Mouse (Mus musculus): ENCODE results near the gene Saysd1. TPM values are rescaled to one million over a fixed set of nuclear protein-coding genes. Genes with fewer than 3 reads are reported as not detected.

Saysd1 gene
- total and polyA plus RNA-seq, 3 experiments: 5.3 to 6.6 (median 5.9) TPM

GRCm38 (mm10) chr14:20114951-20115350 is 23.4 kb downstream of the Saysd1 start:
- no peaks in the 10 kb centered on the region for H3K36me3 ChIP-seq (replicated peaks in 1 of 2; ENCODE audit: control insufficient read depth in 1 of 2, insufficient read depth in 1 of 2, low read length in 1 of 2)
- TF ChIP-seq JUND (conservative IDR thresholded peaks at IDR 0.05; ENCODE audit: low read depth, low read length) (no peak), JUN (IDR thresholded peaks at IDR 0.05; ENCODE audit: insufficient read depth, low read depth, low read length) (no peak), HCFC1 (IDR thresholded peaks at IDR 0.05; ENCODE audit: low read depth, low read length) (no peak), BHLHE40 (IDR thresholded peaks at IDR 0.05; ENCODE audit: low read depth, low read length) (no peak), USF2 (conservative IDR thresholded peaks at IDR 0.05; ENCODE audit: low read depth, low read length) (no peak), MEF2A (IDR thresholded peaks at IDR 0.05; ENCODE audit: borderline replicate concordance, low read depth, low read length) (no peak), MAX (IDR thresholded peaks at IDR 0.05; ENCODE audit: low read length) (no peak), CHD2 (IDR thresholded peaks at IDR 0.05; ENCODE audit: low read length) (no peak), PAX5 (IDR thresholded peaks at IDR 0.05; ENCODE audit: low read length) (no peak), CHD1 (IDR thresholded peaks at IDR 0.05; ENCODE audit: low read depth, low read length) (no peak), TBP (conservative IDR thresholded peaks at IDR 0.05; ENCODE audit: low read depth, low read length) (no peak), ETS1 (conservative IDR thresholded peaks at IDR 0.05; ENCODE audit: low read depth, low read length) (no peak)
- no peaks in the 10 kb centered on the region for H3K79me2 ChIP-seq (replicated peaks; ENCODE audit: control insufficient read depth, extremely low read depth, insufficient read depth, poor library complexity, severe bottlenecking)
- no peak for DNase-seq (ENCODE audit: extremely low read depth)
- H3K4me3 ChIP-seq (replicated peaks in 1 of 3; ENCODE audit: low read depth in 2 of 3, low read length in 2 of 3, poor library complexity in 1 of 3): no peak overlapping the region
- dilution Hi-C loops (cut with MboI; ENCODE audit: extremely low pct_ligation_motif_present, extremely low pct_unique_long_range_greater_than_20kb, low sequenced_read_pairs): no loop called here
- H3K4me2 ChIP-seq (ENCODE audit: insufficient read depth, low read depth, poor library complexity, severe bottlenecking): no peak overlapping the region
- H3K27ac ChIP-seq (ENCODE audit: insufficient read depth, low read depth): no peak overlapping the region
- peaks cover 2% of the 10 kb centered on the region for H3K27me3 ChIP-seq (replicated peaks)
- in situ Hi-C loops (cut with MboI; ENCODE audit: low pct_ligation_motif_present, low pct_unique_long_range_greater_than_20kb, low sequenced_read_pairs): no loop called here
- H3K9ac ChIP-seq (ENCODE audit: insufficient read depth, low read depth): no peak overlapping the region
- H3K4me1 ChIP-seq (ENCODE audit: control insufficient read depth in 1 of 2, insufficient read depth in 2 of 2): no peaks in the 10 kb centered on the region; a peak in 1 of 4 replicates
- H3K9me3 ChIP-seq (replicated peaks; ENCODE audit: low read length): peaks cover 6% of the 10 kb centered on the region

GRCm38 (mm10) chr14:20113964-20114363 is 24.4 kb downstream of the Saysd1 start:
- DNase-seq (ENCODE audit: extremely low read depth): peak; percentile 73
- no peak overlapping the region for H3K27ac ChIP-seq (ENCODE audit: insufficient read depth, low read depth)
- H3K9me3 ChIP-seq (replicated peaks; ENCODE audit: low read length): no peaks in the 10 kb centered on the region
- H3K4me2 ChIP-seq (ENCODE audit: insufficient read depth, low read depth, poor library complexity, severe bottlenecking): no peak overlapping the region
- dilution Hi-C loops (cut with MboI; ENCODE audit: extremely low pct_ligation_motif_present, extremely low pct_unique_long_range_greater_than_20kb, low sequenced_read_pairs): no loop called here
- H3K4me1 ChIP-seq (ENCODE audit: control insufficient read depth in 1 of 2, insufficient read depth in 2 of 2): no peaks in the 10 kb centered on the region; a peak in 1 of 4 replicates
- no peaks in the 10 kb centered on the region for H3K79me2 ChIP-seq (replicated peaks; ENCODE audit: control insufficient read depth, extremely low read depth, insufficient read depth, poor library complexity, severe bottlenecking)
- no peak for TF ChIP-seq USF2 (conservative IDR thresholded peaks at IDR 0.05; ENCODE audit: low read depth, low read length)
- TF ChIP-seq TCF12 (IDR thresholded peaks at IDR 0.05; ENCODE audit: low read depth, low read length): no peak
- TF ChIP-seq CHD1 (IDR thresholded peaks at IDR 0.05; ENCODE audit: low read depth, low read length): no peak
- no peak for TF ChIP-seq NRF1 (IDR thresholded peaks at IDR 0.05; ENCODE audit: low read depth, low read length)
- TF ChIP-seq MAZ (IDR thresholded peaks at IDR 0.05; ENCODE audit: low read depth, low read length): 0 out of 2 replicates have a peak, but pooled peaks have one; percentile 55
- peak; percentile 98 for TF ChIP-seq ZC3H11A (IDR thresholded peaks at IDR 0.05; ENCODE audit: low read depth, low read length)
- TF ChIP-seq IRF4 (IDR thresholded peaks at IDR 0.05; ENCODE audit: low read depth, low read length): no peak; the same call in 1 of the 2 replicates
- TF ChIP-seq MEF2A (IDR thresholded peaks at IDR 0.05; ENCODE audit: borderline replicate concordance, low read depth, low read length): peak; percentile 56; the same call in 1 of the 2 replicates
- peak; percentile 99 for TF ChIP-seq SMC3 (IDR thresholded peaks at IDR 0.05; ENCODE audit: low read depth, low read length)
- TF ChIP-seq EP300 (IDR thresholded peaks at IDR 0.05; ENCODE audit: low read length): no peak
- 0 out of 2 replicates have a peak, but pooled peaks have one; percentile 16 for TF ChIP-seq BHLHE40 (IDR thresholded peaks at IDR 0.05; ENCODE audit: low read depth, low read length)
- TF ChIP-seq ZKSCAN1 (IDR thresholded peaks at IDR 0.05; ENCODE audit: borderline replicate concordance, low read depth, low read length): no peak
- no peak for TF ChIP-seq JUND (conservative IDR thresholded peaks at IDR 0.05; ENCODE audit: low read depth, low read length)
- no peak for TF ChIP-seq USF1 (IDR thresholded peaks at IDR 0.05; ENCODE audit: low read depth, low read length)
- peak; percentile 97 for TF ChIP-seq RAD21 (IDR thresholded peaks at IDR 0.05; ENCODE audit: low read depth, low read length)
- no peak for TF ChIP-seq TBP (conservative IDR thresholded peaks at IDR 0.05; ENCODE audit: low read depth, low read length)
- TF ChIP-seq ETS1 (conservative IDR thresholded peaks at IDR 0.05; ENCODE audit: low read depth, low read length): no peak
- peak; percentile 79 to 93 for TF ChIP-seq CTCF (conservative IDR thresholded peaks at IDR 0.05 in 1 of 2, IDR thresholded peaks at IDR 0.05 in 1 of 2; ENCODE audit: low read depth in 2 of 2, low read length in 2 of 2)
- TF ChIP-seq NELFE (IDR thresholded peaks at IDR 0.05; ENCODE audit: low read depth, low read length): peak; percentile 46; the same call in 1 of the 2 replicates
- TF ChIP-seq MAFK (IDR thresholded peaks at IDR 0.05; ENCODE audit: insufficient replicate concordance, low read length): no peak
- TF ChIP-seq ELF1 (IDR thresholded peaks at IDR 0.05; ENCODE audit: low read depth, low read length): peak; percentile 21; the same call in 1 of the 2 replicates
- no peak for TF ChIP-seq POLR2AphosphoS2 (IDR thresholded peaks at IDR 0.05; ENCODE audit: low read depth, low read length)
- no peak overlapping the region for H3K9ac ChIP-seq (ENCODE audit: insufficient read depth, low read depth)
- in situ Hi-C loops (cut with MboI; ENCODE audit: low pct_ligation_motif_present, low pct_unique_long_range_greater_than_20kb, low sequenced_read_pairs): no loop called here
- H3K27me3 ChIP-seq (replicated peaks): peaks cover 2% of the 10 kb centered on the region
- H3K36me3 ChIP-seq (replicated peaks in 1 of 2; ENCODE audit: control insufficient read depth in 1 of 2, insufficient read depth in 1 of 2, low read length in 1 of 2): no peaks in the 10 kb centered on the region
- no peak overlapping the region for H3K4me3 ChIP-seq (replicated peaks in 1 of 3; ENCODE audit: low read depth in 2 of 3, low read length in 2 of 3, poor library complexity in 1 of 3)

Measured in CH12.LX (cell line).